Mouse (Mus musculus): Measurements from ENCODE around the gene Trmt112. TPM values are rescaled to one million over a fixed set of nuclear protein-coding genes. Genes with fewer than 3 reads are reported as not detected.

Gene Trmt112
- polyA plus RNA-seq, 1 experiment from 2014 or later: 68.6 TPM

- peaks cover 12% of the 10 kb centered on the region for H3K36me3 ChIP-seq (replicated peaks; ENCODE audit: insufficient read depth, low read length)
- 0 out of 2 replicates have a peak overlapping the region, but pooled peaks have one; percentile 71 for H3K4me3 ChIP-seq (ENCODE audit: low read depth, low read length)
- H3K4me1 ChIP-seq (ENCODE audit: insufficient read depth): peaks cover 42% of the 10 kb centered on the region
- no peak for ATAC-seq
- H3K9me3 ChIP-seq (ENCODE audit: low read length): no peaks in the 10 kb centered on the region
- H3K4me2 ChIP-seq (ENCODE audit: low read depth, low read length): peak overlapping the region; percentile 89
- H3K27ac ChIP-seq (ENCODE audit: low read depth): peak overlapping the region; percentile 71; the same call in 1 of the 2 replicates
- DNase-seq: no peak
- no peak for TF ChIP-seq EP300 (IDR thresholded peaks at IDR 0.05; ENCODE audit: low read depth)
- no peak for TF ChIP-seq CTCF (IDR thresholded peaks at IDR 0.05; ENCODE audit: low read depth)
- H3K27me3 ChIP-seq (ENCODE audit: insufficient read depth, low read length): peaks cover 41% of the 10 kb centered on the region
- WGBS (ENCODE audit: insufficient replicate concordance): 60% methylated on average over 6 of the region's 6 CpGs
- H3K9ac ChIP-seq (replicated peaks): peak overlapping the region; percentile 58
These were observed 13.6 kb downstream of the Trmt112 start for GRCm38 (mm10) chr19:6922901-6923735.

- TF ChIP-seq EP300 (IDR thresholded peaks at IDR 0.05; ENCODE audit: low read depth) (no peak), CTCF (IDR thresholded peaks at IDR 0.05; ENCODE audit: low read depth) (peak; percentile 84)
- peaks cover 47% of the 10 kb centered on the region for H3K27me3 ChIP-seq (ENCODE audit: insufficient read depth, low read length)
- 3% methylated on average over 39 of the region's 39 CpGs for WGBS (ENCODE audit: insufficient replicate concordance)
These were observed 15.2 kb downstream of the Trmt112 start for GRCm38 (mm10) chr19:6924461-6925306.

GRCm38 (mm10) chr19:6925307-6925573 lies 15.7 kb downstream of the Trmt112 start, which contains the start of gene Catsperz:
Gene Catsperz (minus strand): TSS chr19:6925380.
- WGBS (ENCODE audit: insufficient replicate concordance): 7% methylated on average over 9 of the region's 9 CpGs
- H3K27me3 ChIP-seq (ENCODE audit: insufficient read depth, low read length): peaks cover 51% of the 10 kb centered on the region
- no peak within 1 kb of the TSS for H3K9ac ChIP-seq (replicated peaks)
- H3K27ac ChIP-seq (ENCODE audit: low read depth): no peak within 1 kb of the TSS
- no peak for TF ChIP-seq EP300 (IDR thresholded peaks at IDR 0.05; ENCODE audit: low read depth)
- TF ChIP-seq CTCF (IDR thresholded peaks at IDR 0.05; ENCODE audit: low read depth): no peak
- ATAC-seq: no peak
- H3K4me3 ChIP-seq (ENCODE audit: low read depth, low read length): peak within 1 kb of the TSS; percentile 6
- H3K4me1 ChIP-seq (ENCODE audit: insufficient read depth): peaks cover 28% of the 10 kb centered on the region
- H3K4me2 ChIP-seq (ENCODE audit: low read depth, low read length): peak within 1 kb of the TSS; percentile 38
- no peak for DNase-seq
- H3K36me3 ChIP-seq (replicated peaks; ENCODE audit: insufficient read depth, low read length): no peaks in the 10 kb centered on the region
- no peaks in the 10 kb centered on the region for H3K9me3 ChIP-seq (ENCODE audit: low read length)

More at GRCm38 (mm10) chr19:6924461-6925306, 15.2 kb downstream of the Trmt112 start:
- Histone ChIP-seq H3K4me2 (ENCODE audit: low read depth, low read length) (peak overlapping the region; percentile 38), H3K9me3 (ENCODE audit: low read length) (no peaks in the 10 kb centered on the region), H3K9ac (replicated peaks) (no peak overlapping the region), H3K4me1 (ENCODE audit: insufficient read depth) (peaks cover 34% of the 10 kb centered on the region), H3K4me3 (ENCODE audit: low read depth, low read length) (0 out of 2 replicates have a peak overlapping the region, but pooled peaks have one; percentile 6), H3K27ac (ENCODE audit: low read depth) (no peak overlapping the region), H3K36me3 (replicated peaks; ENCODE audit: insufficient read depth, low read length) (0 out of 2 replicates have a peak, but pooled peaks cover 2% of the 10 kb centered on the region)
- DNase-seq: peak; percentile 85
- no peak for ATAC-seq

- peak overlapping the region; percentile 6 for H3K4me3 ChIP-seq (ENCODE audit: low read depth, low read length)
- H3K36me3 ChIP-seq (replicated peaks; ENCODE audit: insufficient read depth, low read length): no peaks in the 10 kb centered on the region
- H3K9me3 ChIP-seq (ENCODE audit: low read length): no peaks in the 10 kb centered on the region
- no peak overlapping the region for H3K27ac ChIP-seq (ENCODE audit: low read depth)
- WGBS (ENCODE audit: insufficient replicate concordance): 19% methylated on average over 40 of the region's 40 CpGs
- H3K9ac ChIP-seq (replicated peaks): no peak overlapping the region
- TF ChIP-seq CTCF (IDR thresholded peaks at IDR 0.05; ENCODE audit: low read depth): no peak
- peaks cover 55% of the 10 kb centered on the region for H3K27me3 ChIP-seq (ENCODE audit: insufficient read depth, low read length)
- DNase-seq (no peak), ATAC-seq (no peak)
- H3K4me2 ChIP-seq (ENCODE audit: low read depth, low read length): no peak overlapping the region
- peaks cover 23% of the 10 kb centered on the region for H3K4me1 ChIP-seq (ENCODE audit: insufficient read depth)
These were observed 16.3 kb downstream of the Trmt112 start for GRCm38 (mm10) chr19:6925611-6926329.

- peaks cover 59% of the 10 kb centered on the region for H3K27me3 ChIP-seq (ENCODE audit: insufficient read depth, low read length)
These were observed 17.2 kb downstream of the Trmt112 start for GRCm38 (mm10) chr19:6926559-6927255.

More at GRCm38 (mm10) chr19:6926559-6927255, 17.2 kb downstream of the Trmt112 start:
- H3K36me3 ChIP-seq (replicated peaks; ENCODE audit: insufficient read depth, low read length): no peaks in the 10 kb centered on the region
- H3K4me3 ChIP-seq (ENCODE audit: low read depth, low read length): 0 out of 2 replicates have a peak overlapping the region, but pooled peaks have one; percentile 0
- TF ChIP-seq EP300 (IDR thresholded peaks at IDR 0.05; ENCODE audit: low read depth): no peak
- no peak for TF ChIP-seq CTCF (IDR thresholded peaks at IDR 0.05; ENCODE audit: low read depth)
- no peak for ATAC-seq
- no peak overlapping the region for H3K9ac ChIP-seq (replicated peaks)
- WGBS (ENCODE audit: insufficient replicate concordance): 15% methylated on average over 26 of the region's 26 CpGs
- peak overlapping the region; percentile 5; the same call in 1 of the 2 replicates for H3K4me2 ChIP-seq (ENCODE audit: low read depth, low read length)
- no peaks in the 10 kb centered on the region for H3K9me3 ChIP-seq (ENCODE audit: low read length)
- H3K4me1 ChIP-seq (ENCODE audit: insufficient read depth): peaks cover 21% of the 10 kb centered on the region
- DNase-seq: no peak
- H3K27ac ChIP-seq (ENCODE audit: low read depth): no peak overlapping the region
